Mouse (Mus musculus): ENCODE data around the gene Cyp2j13. TPM values are rescaled to one million over a fixed set of nuclear protein-coding genes. Genes with fewer than 3 reads are reported as not detected.
"Not testable (repeated sequence)": the region's sequence is repeated elsewhere in the genome, so short reads cannot be mapped to it uniquely, and the experiment has no call there.

The Cyp2j13 gene
- total RNA-seq (2014; rRNA removed) = 0.68 and 0.79 TPM in 2 replicates
- 0.14 TPM in 1 of 2 replicates, not detected in the other for polyA plus RNA-seq (2015; fragmentation: Nextera tagmentation; extraction: Ambion mirVana)

- Histone ChIP-seq H3K4me3 (ENCODE audit: low read length) (peak within 1 kb of the TSS; percentile 3), H3K9ac (replicated peaks; ENCODE audit: low read length) (0 out of 2 replicates have a peak within 1 kb of the TSS, but pooled peaks have one; percentile 13), H3K27me3 (ENCODE audit: insufficient read depth, low read length) (no peaks in the 10 kb centered on the region), H3K4me2 (ENCODE audit: low read depth, low read length) (peak within 1 kb of the TSS; percentile 46), H3K9me3 (ENCODE audit: low read length) (no peaks in the 10 kb centered on the region), H3K36me3 (ENCODE audit: insufficient read depth, low read length) (no peaks in the 10 kb centered on the region), H3K4me1 (ENCODE audit: insufficient read depth, low read length) (no peaks in the 10 kb centered on the region), H3K27ac (peak within 1 kb of the TSS; percentile 36; the same call in 1 of the 2 replicates)
- WGBS = 8% methylated on average over 18 of the region's 20 CpGs
- peak; percentile 84 for DNase-seq (ENCODE audit: low spot score)
- TF ChIP-seq CTCF (IDR thresholded peaks at IDR 0.05; ENCODE audit: low read depth) = no peak
- peak; percentile 96 for ATAC-seq
These were observed at the start of gene Cyp2j13 for GRCm38 (mm10) chr4:96077261-96078125. Gene Cyp2j13, minus strand, starts transcription at chr4:96077546.

GRCm38 (mm10) chr4:96096841-96097240, 19.5 kb upstream of the Cyp2j13 start:
- Histone ChIP-seq H3K9ac (replicated peaks; ENCODE audit: low read length) (no peak overlapping the region), H3K4me3 (ENCODE audit: low read length) (no peak overlapping the region), H3K27me3 (ENCODE audit: insufficient read depth, low read length) (no peaks in the 10 kb centered on the region), H3K9me3 (ENCODE audit: low read length) (no peaks in the 10 kb centered on the region), H3K4me1 (ENCODE audit: insufficient read depth, low read length) (no peaks in the 10 kb centered on the region), H3K27ac (no peak overlapping the region), H3K4me2 (ENCODE audit: low read depth, low read length) (no peak overlapping the region), H3K36me3 (ENCODE audit: insufficient read depth, low read length) (no peaks in the 10 kb centered on the region)
- TF ChIP-seq CTCF (IDR thresholded peaks at IDR 0.05; ENCODE audit: low read depth) = no peak
- DNase-seq (ENCODE audit: low spot score) = no peak
- ATAC-seq = no peak
- WGBS = 71% methylated on average over 2 of the region's 2 CpGs

- no peaks in the 10 kb centered on the region for H3K36me3 ChIP-seq (ENCODE audit: insufficient read depth, low read length)
- no peak for ATAC-seq
- H3K27me3 ChIP-seq (ENCODE audit: insufficient read depth, low read length) = no peaks in the 10 kb centered on the region
- DNase-seq (ENCODE audit: low spot score) = peak; percentile 5
- H3K4me2 ChIP-seq (ENCODE audit: low read depth, low read length) = no peak overlapping the region
- H3K27ac ChIP-seq = no peak overlapping the region
- TF ChIP-seq CTCF (IDR thresholded peaks at IDR 0.05; ENCODE audit: low read depth) = peak; percentile 28
- H3K4me3 ChIP-seq (ENCODE audit: low read length) = no peak overlapping the region
- H3K4me1 ChIP-seq (ENCODE audit: insufficient read depth, low read length) = no peaks in the 10 kb centered on the region
- H3K9ac ChIP-seq (replicated peaks; ENCODE audit: low read length) = no peak overlapping the region
- no peaks in the 10 kb centered on the region for H3K9me3 ChIP-seq (ENCODE audit: low read length)
These were observed 14.5 kb upstream of the Cyp2j13 start for GRCm38 (mm10) chr4:96091869-96092268.

GRCm38 (mm10) chr4:96089356-96090048, 12.2 kb upstream of the Cyp2j13 start:
- not testable (repeated sequence) for H3K27me3 ChIP-seq (ENCODE audit: insufficient read depth, low read length); H3K4me3 ChIP-seq (ENCODE audit: low read length); H3K36me3 ChIP-seq (ENCODE audit: insufficient read depth, low read length); H3K4me1 ChIP-seq (ENCODE audit: insufficient read depth, low read length); H3K9me3 ChIP-seq (ENCODE audit: low read length); DNase-seq (ENCODE audit: low spot score); H3K9ac ChIP-seq (replicated peaks; ENCODE audit: low read length); ATAC-seq; H3K27ac ChIP-seq; H3K4me2 ChIP-seq (ENCODE audit: low read depth, low read length)
- 32% methylated on average over 6 of the region's 6 CpGs for WGBS

DNA sequence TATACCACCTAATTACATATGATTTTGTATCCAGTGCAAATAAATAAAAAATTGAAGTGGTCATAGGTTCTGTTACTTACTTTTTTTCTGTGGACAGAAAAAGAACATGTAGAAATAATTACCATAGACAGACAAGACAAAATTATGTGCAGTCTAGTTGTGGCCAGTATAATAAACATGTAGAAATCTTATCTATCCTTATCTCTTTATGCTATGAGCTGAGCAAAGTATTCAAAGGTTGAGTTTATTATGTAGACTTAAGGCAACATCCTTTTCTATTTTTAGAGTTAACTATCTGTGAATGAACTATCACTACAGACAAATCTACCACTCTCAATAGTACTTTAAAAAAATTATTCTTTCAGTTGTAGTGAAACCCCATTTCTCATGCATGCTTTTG, 962 bp upstream of the Cyp2j13 start:
- H3K4me3 ChIP-seq (ENCODE audit: low read length) = no peak overlapping the region
- ATAC-seq (no peak), DNase-seq (ENCODE audit: low spot score) (no peak)
- H3K27me3 ChIP-seq (ENCODE audit: insufficient read depth, low read length) = no peaks in the 10 kb centered on the region
- TF ChIP-seq CTCF (IDR thresholded peaks at IDR 0.05; ENCODE audit: low read depth) = no peak
- no peak overlapping the region for H3K4me2 ChIP-seq (ENCODE audit: low read depth, low read length)
- no peaks in the 10 kb centered on the region for H3K36me3 ChIP-seq (ENCODE audit: insufficient read depth, low read length)
- H3K9ac ChIP-seq (replicated peaks; ENCODE audit: low read length) = no peak overlapping the region
- H3K27ac ChIP-seq = no peak overlapping the region
- H3K4me1 ChIP-seq (ENCODE audit: insufficient read depth, low read length) = no peaks in the 10 kb centered on the region
- no peaks in the 10 kb centered on the region for H3K9me3 ChIP-seq (ENCODE audit: low read length)

- Histone ChIP-seq H3K9ac (replicated peaks; ENCODE audit: low read length) (no peak overlapping the region), H3K36me3 (ENCODE audit: insufficient read depth, low read length) (no peaks in the 10 kb centered on the region), H3K4me1 (ENCODE audit: insufficient read depth, low read length) (no peaks in the 10 kb centered on the region), H3K27me3 (ENCODE audit: insufficient read depth, low read length) (no peaks in the 10 kb centered on the region), H3K27ac (no peak overlapping the region), H3K4me2 (ENCODE audit: low read depth, low read length) (no peak overlapping the region), H3K4me3 (ENCODE audit: low read length) (no peak overlapping the region), H3K9me3 (ENCODE audit: low read length) (no peaks in the 10 kb centered on the region)
- DNase-seq (ENCODE audit: low spot score) = no peak
- 83% methylated on average over 2 of the region's 2 CpGs for WGBS
- TF ChIP-seq CTCF (IDR thresholded peaks at IDR 0.05; ENCODE audit: low read depth) = no peak
- no peak for ATAC-seq
These were observed 15.3 kb downstream of the Cyp2j13 start for GRCm38 (mm10) chr4:96062045-96062444.

Measured in hindbrain, postnatal 0 days (tissue).